Mouse (Mus musculus): ENCODE data around the gene Efcab9. TPM values are rescaled to one million over a fixed set of nuclear protein-coding genes. Genes with fewer than 3 reads are reported as not detected.

Efcab9 gene
- 0.37 TPM in 1 of 2 replicates, not detected in the other for polyA plus RNA-seq (2014; fragmentation: Nextera tagmentation; extraction: Ambion mirVana)

- WGBS: 6% methylated on average over 33 of the region's 33 CpGs
- Histone ChIP-seq H3K4me3 (ENCODE audit: low read depth, low read length) (peak within 1 kb of the TSS; percentile 65), H3K9ac (peak within 1 kb of the TSS; percentile 63), H3K4me2 (peak within 1 kb of the TSS; percentile 100), H3K27ac (ENCODE audit: low read depth) (no peak within 1 kb of the TSS; the same call in 1 of the 2 replicates), H3K4me1 (ENCODE audit: insufficient read depth) (peaks cover 4% of the 10 kb centered on the region), H3K36me3 (ENCODE audit: insufficient read depth) (no peaks in the 10 kb centered on the region), H3K9me3 (ENCODE audit: low read depth, low read length) (no peaks in the 10 kb centered on the region), H3K27me3 (ENCODE audit: insufficient read depth, low read length) (no peaks in the 10 kb centered on the region)
- ATAC-seq (ENCODE audit: insufficient read depth) (peak; percentile 10; the same call in 1 of the 2 replicates), DNase-seq (peak; percentile 55)
- no peak for TF ChIP-seq CTCF (IDR thresholded peaks at IDR 0.05; ENCODE audit: low read depth)
Observed at GRCm38 (mm10) chr11:32531871-32532764, at the start of gene Efcab9. Efcab9 (minus strand) TSS chr11:32532081.

- Histone ChIP-seq H3K4me1 (ENCODE audit: insufficient read depth) (no peaks in the 10 kb centered on the region), H3K27me3 (ENCODE audit: insufficient read depth, low read length) (no peaks in the 10 kb centered on the region), H3K4me2 (no peak overlapping the region), H3K27ac (ENCODE audit: low read depth) (no peak overlapping the region), H3K9me3 (ENCODE audit: low read depth, low read length) (no peaks in the 10 kb centered on the region), H3K9ac (no peak overlapping the region), H3K36me3 (ENCODE audit: insufficient read depth) (no peaks in the 10 kb centered on the region), H3K4me3 (ENCODE audit: low read depth, low read length) (no peak overlapping the region)
- WGBS: 72% methylated on average over 2 of the region's 2 CpGs
- DNase-seq (no peak), ATAC-seq (ENCODE audit: insufficient read depth) (no peak)
- no peak for TF ChIP-seq CTCF (IDR thresholded peaks at IDR 0.05; ENCODE audit: low read depth)
Observed at GRCm38 (mm10) chr11:32581031-32581430, 49.1 kb upstream of the Efcab9 start.

DNA sequence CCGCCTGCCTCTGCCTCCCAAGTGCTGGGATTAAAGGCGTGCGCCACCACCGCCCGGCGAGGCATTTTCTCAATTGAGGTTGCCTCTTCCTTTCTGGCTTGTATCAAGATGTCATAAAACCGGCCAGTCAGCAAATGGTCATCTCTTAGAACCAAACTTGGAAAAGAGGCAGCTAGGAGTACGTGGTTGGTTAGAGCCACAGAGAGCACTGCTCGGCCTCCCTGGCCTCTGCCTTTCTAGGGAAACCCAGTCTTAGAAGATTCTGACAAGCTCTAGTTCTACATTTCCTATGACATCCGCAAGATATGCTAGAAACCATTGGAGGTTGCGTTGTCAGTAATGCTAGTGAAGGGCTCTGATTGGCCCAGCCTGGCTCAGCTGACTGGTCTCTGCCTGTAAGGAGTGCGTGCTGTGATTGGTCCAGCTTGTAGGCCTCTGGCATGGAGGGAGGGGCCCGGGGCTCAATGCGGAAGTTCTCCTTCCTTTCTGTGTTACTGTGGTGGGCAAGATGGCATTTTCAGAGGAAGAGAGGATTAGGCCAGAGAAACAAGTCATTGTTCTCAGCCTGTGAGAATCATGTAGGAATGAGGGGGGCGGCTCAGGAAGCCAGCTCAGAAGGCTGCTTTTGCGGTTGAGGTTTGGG is 48.5 kb upstream of the Efcab9 start:
- no peak overlapping the region for H3K4me3 ChIP-seq (ENCODE audit: low read depth, low read length)
- TF ChIP-seq CTCF (IDR thresholded peaks at IDR 0.05; ENCODE audit: low read depth): no peak
- DNase-seq: peak; percentile 42
- H3K4me1 ChIP-seq (ENCODE audit: insufficient read depth): no peaks in the 10 kb centered on the region
- H3K4me2 ChIP-seq: no peak overlapping the region
- ATAC-seq (ENCODE audit: insufficient read depth): no peak; the same call in 1 of the 2 replicates
- H3K9ac ChIP-seq: no peak overlapping the region
- 81% methylated on average over 16 of the region's 16 CpGs for WGBS
- no peaks in the 10 kb centered on the region for H3K9me3 ChIP-seq (ENCODE audit: low read depth, low read length)
- H3K27ac ChIP-seq (ENCODE audit: low read depth): no peak overlapping the region
- H3K36me3 ChIP-seq (ENCODE audit: insufficient read depth): no peaks in the 10 kb centered on the region
- no peaks in the 10 kb centered on the region for H3K27me3 ChIP-seq (ENCODE audit: insufficient read depth, low read length)

- whole genome bisulfite sequencing: 34% methylated on average over 5 of the region's 5 CpGs
- Histone ChIP-seq H3K4me3 (ENCODE audit: low read depth, low read length) (no peak overlapping the region), H3K9me3 (ENCODE audit: low read depth, low read length) (no peaks in the 10 kb centered on the region), H3K9ac (no peak overlapping the region), H3K4me2 (no peak overlapping the region), H3K36me3 (ENCODE audit: insufficient read depth) (no peaks in the 10 kb centered on the region), H3K27me3 (ENCODE audit: insufficient read depth, low read length) (no peaks in the 10 kb centered on the region), H3K4me1 (ENCODE audit: insufficient read depth) (no peaks in the 10 kb centered on the region), H3K27ac (ENCODE audit: low read depth) (no peak overlapping the region)
- no peak for ATAC-seq (ENCODE audit: insufficient read depth)
- no peak for DNase-seq
- TF ChIP-seq CTCF (IDR thresholded peaks at IDR 0.05; ENCODE audit: low read depth): no peak
Observed at GRCm38 (mm10) chr11:32576760-32577050, 44.8 kb upstream of the Efcab9 start.

GRCm38 (mm10) chr11:32575964-32576759 is 44.3 kb upstream of the Efcab9 start:
- DNase-seq (no peak), ATAC-seq (ENCODE audit: insufficient read depth) (no peak)
- Histone ChIP-seq H3K36me3 (ENCODE audit: insufficient read depth) (no peaks in the 10 kb centered on the region), H3K27me3 (ENCODE audit: insufficient read depth, low read length) (no peaks in the 10 kb centered on the region), H3K4me1 (ENCODE audit: insufficient read depth) (no peaks in the 10 kb centered on the region), H3K9me3 (ENCODE audit: low read depth, low read length) (no peaks in the 10 kb centered on the region), H3K4me2 (no peak overlapping the region), H3K4me3 (ENCODE audit: low read depth, low read length) (no peak overlapping the region), H3K9ac (no peak overlapping the region), H3K27ac (ENCODE audit: low read depth) (no peak overlapping the region)
- WGBS: 78% methylated on average over 6 of the region's 6 CpGs
- TF ChIP-seq CTCF (IDR thresholded peaks at IDR 0.05; ENCODE audit: low read depth): no peak

- H3K4me3 ChIP-seq (ENCODE audit: low read depth, low read length): no peak overlapping the region
- H3K27me3 ChIP-seq (ENCODE audit: insufficient read depth, low read length): no peaks in the 10 kb centered on the region
- no peak for DNase-seq
- no peaks in the 10 kb centered on the region for H3K4me1 ChIP-seq (ENCODE audit: insufficient read depth)
- no peak overlapping the region for H3K4me2 ChIP-seq
- no peaks in the 10 kb centered on the region for H3K9me3 ChIP-seq (ENCODE audit: low read depth, low read length)
- H3K36me3 ChIP-seq (ENCODE audit: insufficient read depth): no peaks in the 10 kb centered on the region
- 80% methylated on average over 2 of the region's 2 CpGs for WGBS
- H3K9ac ChIP-seq: no peak overlapping the region
- ATAC-seq (ENCODE audit: insufficient read depth): no peak
- no peak for TF ChIP-seq CTCF (IDR thresholded peaks at IDR 0.05; ENCODE audit: low read depth)
- H3K27ac ChIP-seq (ENCODE audit: low read depth): no peak overlapping the region
Observed at GRCm38 (mm10) chr11:32573669-32574068, 41.8 kb upstream of the Efcab9 start.
